Mouse (Mus musculus) layer of hippocampus, adult 18-20 months (tissue): ENCODE measurements around the gene Tead1. TPM values are rescaled to one million over a fixed set of nuclear protein-coding genes. Genes with fewer than 3 reads are reported as not detected.

Experiments used
- DNase-seq, 2 experiments: peaks; one replicate each; pipeline ENCODE4 v3.0.0; 2022; ENCODE audit warnings: low spot score in 2 of 2
- total RNA-seq, 2 experiments: library from RNA; stranded (reverse); gene quantifications; 2 replicates each; pipeline ENCODE4 v1.2.3; 2021

Gene Tead1
- total RNA-seq, 2 experiments from 2014 or later: 22.6 to 25.3 TPM

- DNase-seq: no peak
Observed at GRCm38 (mm10) chr7:112807401-112807751, 128.3 kb downstream of the Tead1 start.

- DNase-seq: no peak
Observed at GRCm38 (mm10) chr7:112810752-112811151, 131.6 kb downstream of the Tead1 start.

GRCm38 (mm10) chr7:112812037-112812775 is 133.1 kb downstream of the Tead1 start:
- DNase-seq: no peak

- DNase-seq: no peak
Observed at GRCm38 (mm10) chr7:112813163-112813562, 134.0 kb downstream of the Tead1 start.

- no peak for DNase-seq
Observed at GRCm38 (mm10) chr7:112813731-112814306, 134.7 kb downstream of the Tead1 start.

GRCm38 (mm10) chr7:112816016-112816415 is 136.9 kb downstream of the Tead1 start:
- no peak for DNase-seq

- no peak for DNase-seq
Observed at GRCm38 (mm10) chr7:112819833-112820232, 140.7 kb downstream of the Tead1 start.

- peak in 1 of 2 experiments; percentile 36 for DNase-seq
Observed at GRCm38 (mm10) chr7:112822879-112823278, 143.8 kb downstream of the Tead1 start.

- peak; percentile 49 to 65 for DNase-seq
Observed at GRCm38 (mm10) chr7:112823621-112824020, 144.5 kb downstream of the Tead1 start.

GRCm38 (mm10) chr7:112825339-112825781 is 146.2 kb downstream of the Tead1 start:
- DNase-seq: peak in 1 of 2 experiments; percentile 30

GRCm38 (mm10) chr7:112826114-112826911 is 147.2 kb downstream of the Tead1 start:
- peak; percentile 48 to 52 for DNase-seq

- DNase-seq: no peak
Observed at GRCm38 (mm10) chr7:112828016-112828695, 149.0 kb downstream of the Tead1 start.

GRCm38 (mm10) chr7:112828696-112829022 is 149.5 kb downstream of the Tead1 start:
- DNase-seq: no peak

- DNase-seq: no peak
Observed at GRCm38 (mm10) chr7:112830946-112831345, 151.8 kb downstream of the Tead1 start.

- DNase-seq: no peak
Observed at GRCm38 (mm10) chr7:112831446-112831845, 152.3 kb downstream of the Tead1 start.

- DNase-seq: no peak
Observed at GRCm38 (mm10) chr7:112833132-112833531, 154.0 kb downstream of the Tead1 start.

GRCm38 (mm10) chr7:112836076-112836475 is 157.0 kb downstream of the Tead1 start:
- no peak for DNase-seq

- no peak for DNase-seq
Observed at GRCm38 (mm10) chr7:112838131-112838530, 159.0 kb downstream of the Tead1 start.

GRCm38 (mm10) chr7:112840351-112840750 is 161.2 kb downstream of the Tead1 start:
- no peak for DNase-seq

GRCm38 (mm10) chr7:112840890-112841289 is 161.8 kb downstream of the Tead1 start:
- DNase-seq: no peak

GRCm38 (mm10) chr7:112841484-112841883 is 162.4 kb downstream of the Tead1 start:
- DNase-seq: no peak

GRCm38 (mm10) chr7:112841886-112842285 is 162.8 kb downstream of the Tead1 start:
- DNase-seq: no peak
